Mouse (Mus musculus) hematopoietic stem cell, adult 5-6 weeks (primary cell): ENCODE measurements around the gene Slc1a2. TPM values are rescaled to one million over a fixed set of nuclear protein-coding genes. Genes with fewer than 3 reads are reported as not detected.

Experiments used
- ATAC-seq, 2 experiments: fragments of 125-278 bp in 1 of 2; replicated peaks in 1 of 2; 2 replicates each; pipeline ENCODE4 v1.8.0; 2016 to 2017; ENCODE audit warnings: inconsistent platforms in 2 of 2, mild to moderate bottlenecking in 2 of 2, moderate number of reproducible peaks in 2 of 2, low read depth in 1 of 2, moderate TSS enrichment in 1 of 2; ENCODE audit not compliant: low FRiP score in 2 of 2, poor library complexity in 2 of 2, severe bottlenecking in 2 of 2, insufficient read depth in 1 of 2, low TSS enrichment in 1 of 2
- total RNA-seq: library from RNA; stranded (forward); fragments of 172-1452, 232-1000 nt; gene quantifications from 2 replicates; pipeline ENCODE4 v1.2.3, GENCODE M21; 2017

Gene Slc1a2
- total RNA-seq, 1 experiment from 2014 or later, result not detected

DNA sequence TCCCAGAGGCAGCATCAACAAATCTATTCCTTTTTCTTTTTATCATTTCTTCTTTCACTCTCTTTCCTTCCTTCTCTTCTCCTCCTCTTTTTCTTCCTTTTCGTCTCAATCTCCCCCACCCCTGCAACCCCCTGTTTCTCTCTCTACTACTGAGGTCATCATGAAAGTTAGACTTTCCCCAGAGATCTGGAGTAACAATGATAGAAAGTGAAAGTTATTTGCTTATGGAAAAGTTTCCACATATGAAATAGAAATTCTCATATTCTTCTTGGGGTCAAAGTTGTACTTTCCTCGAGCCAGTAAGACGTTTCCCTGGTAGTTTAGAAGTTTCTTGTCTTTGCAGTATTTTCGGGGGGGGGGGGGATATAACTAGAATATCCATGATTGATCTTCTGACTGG, 116.2 kb downstream of the Slc1a2 start:
- no peak for ATAC-seq

GRCm38 (mm10) chr2:102775561-102775960, 117.1 kb downstream of the Slc1a2 start:
- no peak for ATAC-seq

- no peak for ATAC-seq
These were observed 119.7 kb downstream of the Slc1a2 start for GRCm38 (mm10) chr2:102778208-102778607.

GRCm38 (mm10) chr2:102782751-102783150, 124.3 kb downstream of the Slc1a2 start:
- ATAC-seq, result no peak

GRCm38 (mm10) chr2:102785696-102786095, 127.2 kb downstream of the Slc1a2 start:
- ATAC-seq, result no peak

DNA sequence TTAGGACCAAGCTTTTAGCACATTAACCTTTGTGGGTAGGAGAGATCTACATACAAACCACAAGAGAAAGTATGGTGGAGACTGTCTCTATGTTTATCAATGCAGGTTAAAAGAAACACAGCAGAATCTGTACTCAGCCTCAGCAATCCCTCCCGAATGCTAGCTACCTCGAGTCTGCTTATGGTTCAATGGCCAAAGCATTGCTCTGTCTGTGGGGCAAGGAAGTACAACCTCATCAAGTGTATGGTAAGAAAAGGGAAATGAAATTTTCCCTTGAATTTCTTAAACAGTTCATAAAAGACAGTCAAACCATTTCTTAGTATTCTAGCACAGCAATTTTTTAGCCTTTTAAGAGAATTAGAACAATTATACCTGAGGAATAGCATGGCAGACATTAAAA, 133.2 kb downstream of the Slc1a2 start:
- no peak for ATAC-seq

- no peak for ATAC-seq
These were observed 134.3 kb downstream of the Slc1a2 start for GRCm38 (mm10) chr2:102792804-102793203.

DNA sequence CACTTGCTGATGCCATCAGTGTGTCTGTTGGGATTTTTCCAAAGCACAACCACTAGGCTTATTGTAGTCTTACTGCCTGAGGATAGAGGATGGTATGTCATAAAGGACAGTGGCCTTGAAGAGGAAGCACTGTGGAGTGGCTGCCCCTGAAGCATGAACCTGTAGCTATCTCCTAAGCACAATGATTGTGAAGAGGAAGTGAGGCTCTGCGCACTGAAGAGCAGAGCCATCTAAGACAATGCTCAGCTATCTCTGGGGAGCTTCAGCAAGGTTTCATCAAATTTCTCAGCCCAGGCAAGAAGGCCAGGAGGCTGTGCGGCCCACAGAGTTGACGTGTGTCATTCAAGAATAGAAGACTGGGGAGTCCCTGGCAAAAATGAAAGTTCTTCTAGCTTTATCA, 136.6 kb downstream of the Slc1a2 start:
- ATAC-seq, result no peak

- ATAC-seq, result no peak
These were observed 139.7 kb downstream of the Slc1a2 start for GRCm38 (mm10) chr2:102798149-102798548.

DNA sequence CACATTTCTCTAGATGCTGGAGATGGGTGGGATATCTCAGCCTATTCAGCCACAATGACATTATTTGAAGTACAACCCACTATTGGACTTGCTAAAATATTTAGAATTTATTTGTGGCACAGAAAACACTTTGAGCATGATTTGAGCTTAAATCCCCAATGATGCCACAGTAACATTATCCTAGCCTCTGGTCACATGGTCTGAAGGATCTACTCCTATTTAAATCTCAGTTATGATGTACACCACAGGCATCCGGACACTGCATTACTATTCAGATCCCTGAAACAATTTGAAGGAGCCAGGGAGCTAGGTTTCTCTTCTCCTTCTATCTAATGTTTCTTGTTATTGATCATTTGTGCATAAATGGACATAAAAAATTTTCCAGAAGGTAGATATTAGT, 143.4 kb downstream of the Slc1a2 start:
- ATAC-seq, result no peak

DNA sequence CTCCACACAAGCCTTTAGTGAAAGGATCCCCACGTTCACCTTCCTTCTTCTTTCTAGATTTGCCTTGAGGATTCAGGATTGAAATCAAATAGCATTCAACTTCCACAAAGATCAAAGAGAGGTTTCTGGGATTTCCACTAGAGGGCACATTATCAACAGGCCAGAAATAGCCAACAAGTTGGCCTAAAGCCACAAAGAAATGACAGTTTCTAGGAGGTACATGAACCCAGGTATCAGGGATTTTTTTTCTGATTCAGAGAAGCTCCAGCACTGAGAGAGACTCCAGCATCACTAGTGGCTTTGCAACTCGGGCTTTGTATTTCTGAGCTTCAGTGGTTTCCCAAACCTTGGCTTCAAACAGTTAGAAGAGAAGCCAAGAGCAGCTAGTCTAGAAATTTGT, 145.7 kb downstream of the Slc1a2 start:
- ATAC-seq, result no peak; a peak in 1 of 4 replicates

DNA sequence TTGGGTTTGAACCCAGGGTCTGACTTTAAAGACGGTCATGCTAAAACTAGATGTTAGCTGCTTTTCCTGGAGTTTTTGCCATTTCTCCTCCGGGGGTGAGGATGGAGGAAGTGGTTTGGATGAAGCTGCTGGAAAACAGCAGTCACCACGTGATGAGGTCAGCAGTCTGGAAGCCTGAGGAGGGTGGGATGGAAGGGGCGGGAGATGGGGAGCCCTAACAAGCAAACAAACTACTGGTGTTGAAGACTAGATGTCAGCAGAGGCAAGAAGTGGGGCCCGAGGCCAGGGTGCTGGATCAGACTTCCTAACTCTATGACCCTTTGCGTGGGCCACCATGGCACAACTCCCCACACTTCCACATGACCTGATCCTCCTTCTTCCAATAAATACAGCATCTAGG, 146.8 kb downstream of the Slc1a2 start:
- no peak for ATAC-seq

GRCm38 (mm10) chr2:102805761-102806496, 147.5 kb downstream of the Slc1a2 start:
- no peak for ATAC-seq

GRCm38 (mm10) chr2:102807633-102808032, 149.2 kb downstream of the Slc1a2 start:
- ATAC-seq, result no peak

- no peak for ATAC-seq
These were observed 151.0 kb downstream of the Slc1a2 start for GRCm38 (mm10) chr2:102809436-102809835.

DNA sequence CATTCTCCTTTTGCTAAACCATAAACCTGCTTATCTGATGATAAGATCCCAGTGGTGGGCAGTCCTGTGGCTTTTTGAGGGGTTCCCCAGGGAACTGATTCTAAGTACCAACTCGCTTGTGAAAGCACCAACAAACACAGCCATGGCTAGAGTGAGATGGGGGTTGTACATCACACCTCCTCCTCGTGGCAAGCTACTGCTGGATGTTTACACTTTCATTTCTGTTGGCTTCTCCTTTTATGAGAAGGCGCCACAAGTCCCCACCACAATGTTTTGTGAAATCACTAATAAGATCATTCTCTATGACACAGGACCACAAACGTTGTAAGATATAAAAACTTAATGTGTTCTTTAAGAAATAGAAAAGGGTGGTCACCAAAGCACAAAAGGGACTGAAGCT, 154.3 kb downstream of the Slc1a2 start:
- ATAC-seq, result 0 out of 4 replicates have a peak, but pooled peaks have one; percentile 5 to 33

DNA sequence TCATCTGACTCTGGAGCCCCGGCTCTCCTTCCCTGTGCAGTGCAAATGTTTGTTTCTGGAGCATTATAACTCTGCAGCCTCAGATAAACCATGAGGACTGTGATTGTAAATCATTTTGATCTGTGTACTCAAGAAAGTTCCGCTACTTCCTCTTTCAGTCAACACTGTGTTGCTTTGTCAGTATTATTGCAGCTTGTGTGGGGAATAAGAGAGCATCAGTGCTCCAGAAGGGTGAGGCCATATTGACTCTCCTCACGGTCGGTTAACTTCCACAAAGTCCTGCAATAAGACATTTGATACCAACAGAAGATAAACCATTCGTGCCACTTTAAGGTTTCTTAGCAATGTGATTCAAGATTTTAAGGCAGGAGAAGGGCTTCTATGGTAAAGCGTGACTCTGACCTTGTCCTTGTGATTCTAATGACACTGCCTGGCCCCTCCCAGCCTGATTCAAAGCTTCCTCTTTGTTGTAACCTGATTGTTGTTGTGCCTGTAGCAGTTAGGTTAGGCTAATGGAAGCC, 156.9 kb downstream of the Slc1a2 start:
- peak; percentile 85 to 87 for ATAC-seq

- ATAC-seq, result no peak
These were observed 161.8 kb downstream of the Slc1a2 start for GRCm38 (mm10) chr2:102820225-102820711.

GRCm38 (mm10) chr2:102820790-102821189, 162.3 kb downstream of the Slc1a2 start:
- no peak for ATAC-seq
